Mouse (Mus musculus) limb, embryonic 11.5 days (tissue): ENCODE data around the gene Hspg2. TPM values are rescaled to one million over a fixed set of nuclear protein-coding genes. Genes with fewer than 3 reads are reported as not detected.
"Not testable (repeated sequence)": the region's sequence is repeated elsewhere in the genome, so short reads cannot be mapped to it uniquely, and the experiment has no call there.

ENCODE experiments used
- ATAC-seq: fragments of 200-750 bp; cut with Nextera tagmentation; 2 replicates; pipeline ENCODE4 v1.8.0; 2017; ENCODE audit warnings: low read depth; ENCODE audit not compliant: insufficient number of reproducible peaks, low FRiP score, low TSS enrichment
- DNase-seq: peaks from one replicate; pipeline ENCODE4 v3.0.0-alpha.2; 2015; ENCODE audit warnings: low spot score
- H3K27ac ChIP-seq: fragments of 300-500 bp; sonication (generic); replicated peaks from 2 replicates; pipeline ENCODE4 v1.5.1; 2014; ENCODE audit warnings: low read depth, mild to moderate bottlenecking, low read length
- H3K27me3 ChIP-seq: fragments of 300-500 bp; sonication (generic); 2 replicates; pipeline ENCODE4 v1.6.1; 2014; ENCODE audit warnings: mild to moderate bottlenecking, low read length, mixed read lengths; ENCODE audit not compliant: control insufficient read depth, insufficient read depth
- H3K36me3 ChIP-seq: fragments of 300-500 bp; sonication (generic); 2 replicates; pipeline ENCODE4 v1.6.1; 2014; ENCODE audit warnings: mild to moderate bottlenecking, low read length, moderate library complexity, mixed read lengths; ENCODE audit not compliant: control insufficient read depth, insufficient read depth
- H3K4me1 ChIP-seq: fragments of 300-500 bp; sonication (generic); 2 replicates; pipeline ENCODE4 v1.6.1; 2014; ENCODE audit warnings: low read length, mixed read lengths; ENCODE audit not compliant: control insufficient read depth, insufficient read depth
- H3K4me2 ChIP-seq: fragments of 300-500 bp; sonication (generic); 2 replicates; pipeline ENCODE4 v1.6.1; 2014; ENCODE audit warnings: low read depth, mild to moderate bottlenecking, moderate library complexity; ENCODE audit not compliant: severe bottlenecking
- H3K4me3 ChIP-seq: fragments of 300-500 bp; sonication (generic); 2 replicates; pipeline ENCODE4 v1.5.1; 2014; ENCODE audit warnings: low read depth, low read length
- H3K9ac ChIP-seq: fragments of 300-500 bp; sonication (generic); 2 replicates; pipeline ENCODE4 v1.6.1; 2014; ENCODE audit warnings: mild to moderate bottlenecking, low read length
- H3K9me3 ChIP-seq: fragments of 300-500 bp; sonication (generic); 2 replicates; pipeline ENCODE4 v1.6.1; 2016; ENCODE audit warnings: low read length; ENCODE audit not compliant: control insufficient read depth
- WGBS: fragments of 180-500 bp; shearing (Covaris S2); extraction: QIAGEN DNeasy Blood & Tissue Kit; methylation state at CpG from one replicate; pipeline ENCODE4 v1.1.7; 2014; 5-methylcytosine and 5-hydroxymethylcytosine counted together
- polyA plus RNA-seq: library from polyadenylated mRNA; unstranded; fragments of >200 nt; fragmentation: Nextera tagmentation; extraction: Ambion mirVana; gene quantifications from 2 replicates; pipeline ENCODE4 v1.2.1, GENCODE M21; 2014

Gene Hspg2
- polyA plus RNA-seq, result 20.6 and 22.4 TPM in 2 replicates

DNA sequence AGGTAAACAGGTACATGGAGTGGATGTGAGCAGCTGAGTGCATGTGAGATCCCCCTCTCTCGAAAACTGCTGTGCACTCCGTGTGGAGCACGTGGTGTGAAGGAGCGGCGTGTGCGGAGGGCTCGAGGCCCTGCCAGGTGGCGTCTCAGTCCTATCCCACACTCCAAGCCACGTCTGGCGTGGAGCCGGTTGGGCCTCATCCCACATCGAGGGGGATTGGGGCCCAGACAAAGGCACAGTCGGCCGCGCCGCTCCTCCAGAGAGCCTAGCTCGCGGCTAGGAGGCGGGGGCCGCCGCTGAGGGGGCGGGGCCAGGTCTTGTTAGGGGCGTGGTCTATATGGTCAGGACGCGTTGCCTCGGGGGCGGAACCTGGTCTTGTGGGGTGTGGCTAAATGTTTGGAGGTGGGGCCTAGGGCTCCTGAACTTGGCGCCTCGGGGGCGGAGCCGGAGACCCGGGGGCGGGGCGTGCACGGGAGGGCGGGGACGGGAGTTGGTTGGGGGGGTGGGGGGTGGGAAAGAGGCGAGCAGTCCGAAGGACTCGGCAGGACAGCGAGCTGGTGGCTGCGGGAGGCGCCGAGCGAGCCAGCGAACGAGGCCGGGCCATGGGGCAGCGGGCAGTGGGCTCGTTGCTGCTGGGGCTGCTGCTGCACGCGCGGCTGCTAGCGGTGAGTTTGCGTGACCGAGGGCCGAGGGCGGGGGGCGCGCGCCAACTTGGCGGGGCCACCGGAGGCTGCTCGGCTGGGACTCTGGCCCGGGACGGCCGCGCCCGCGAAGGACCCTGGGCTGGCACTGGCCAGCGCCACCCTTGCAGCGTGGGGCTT is at the start of gene Hspg2:
Hspg2 (plus strand) TSS at position 510 of the 821 bp plus-strand sequence.
- ATAC-seq, result peak; percentile 85
- under 1% methylated on average over 69 of the region's 72 CpGs for WGBS
- Histone ChIP-seq H3K9me3 (no peaks in the 10 kb centered on the region), H3K27ac (peak within 1 kb of the TSS; percentile 56; the same call in 1 of the 2 replicates), H3K9ac (peak within 1 kb of the TSS; percentile 84), H3K4me3 (peak within 1 kb of the TSS; percentile 77), H3K4me1 (peaks cover 23% of the 10 kb centered on the region), H3K36me3 (no peaks in the 10 kb centered on the region), H3K27me3 (no peaks in the 10 kb centered on the region), H3K4me2 (peak within 1 kb of the TSS; percentile 90)
- DNase-seq, result peak; percentile 100

DNA sequence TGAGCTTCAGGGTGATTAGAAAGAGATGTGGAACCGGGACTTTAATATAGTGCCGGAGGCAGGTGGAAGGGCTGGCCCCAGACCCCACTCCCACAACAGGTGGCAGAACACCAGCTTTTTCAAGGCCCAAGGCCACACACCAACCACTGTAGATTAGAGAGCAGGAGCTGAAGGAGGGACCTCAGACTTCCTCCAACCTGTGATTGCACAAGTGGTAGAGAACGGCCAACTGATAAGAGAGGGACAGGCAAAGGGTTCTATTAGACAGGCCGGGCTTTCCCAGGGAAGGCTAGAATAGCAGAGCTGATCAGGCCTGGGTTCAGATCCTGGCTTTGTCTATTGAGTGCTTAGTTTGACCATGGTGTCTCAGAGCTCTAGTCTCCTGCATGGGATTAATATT is 38.1 kb upstream of the Hspg2 start, which contains the start of gene Cela3b:
Cela3b (minus strand) TSS at position 39 of the 400 bp plus-strand sequence.
- Histone ChIP-seq H3K4me3 (no peak within 1 kb of the TSS), H3K27ac (no peak within 1 kb of the TSS), H3K9me3 (no peaks in the 10 kb centered on the region), H3K27me3 (no peaks in the 10 kb centered on the region), H3K9ac (no peak within 1 kb of the TSS), H3K4me2 (no peak within 1 kb of the TSS), H3K36me3 (no peaks in the 10 kb centered on the region), H3K4me1 (no peaks in the 10 kb centered on the region)
- WGBS, result 92% methylated on average over 4 of the region's 4 CpGs
- ATAC-seq (no peak), DNase-seq (no peak)

DNA sequence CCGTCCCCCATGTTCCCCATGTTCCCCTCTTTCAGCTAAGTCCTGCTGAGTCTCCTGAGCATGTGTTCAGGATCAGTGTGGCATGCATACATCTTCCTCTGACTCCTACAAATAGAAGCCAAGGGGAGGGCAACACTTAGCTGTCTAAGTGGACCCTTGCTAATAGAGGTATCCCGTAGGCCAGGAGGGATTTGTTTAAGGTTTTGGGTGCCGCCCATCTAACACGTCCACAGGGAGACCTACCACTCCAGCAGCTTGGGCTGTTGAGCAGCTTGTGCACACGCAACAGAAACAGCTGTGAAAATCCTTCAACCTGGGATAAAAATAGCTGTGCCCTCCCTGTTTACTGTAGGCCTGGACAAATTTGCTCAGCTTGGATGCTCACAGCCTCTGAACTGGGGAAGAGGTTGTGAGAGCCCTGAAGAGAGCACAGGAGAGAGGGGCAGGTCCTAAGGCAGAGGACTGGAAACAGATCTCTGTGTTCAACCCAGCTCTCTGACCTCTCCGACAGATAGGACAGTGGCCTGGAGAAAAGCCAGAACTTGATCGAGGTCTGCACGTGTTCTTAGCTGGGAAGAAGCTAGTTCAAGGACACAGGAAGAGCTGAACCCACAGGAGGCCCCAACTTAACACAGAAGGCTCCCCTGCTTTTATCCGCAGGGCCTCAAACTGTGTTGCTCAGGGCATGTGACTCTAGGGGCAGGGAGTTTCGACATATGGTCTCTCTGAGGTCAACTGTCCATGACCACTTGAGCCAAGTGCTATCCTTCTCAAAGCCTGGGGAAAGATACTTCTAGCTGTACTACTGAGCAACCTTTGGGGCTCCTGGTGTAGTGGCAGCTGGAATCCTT is 35.6 kb upstream of the Hspg2 start:
- not testable (repeated sequence) for H3K27me3 ChIP-seq, DNase-seq, H3K36me3 ChIP-seq, ATAC-seq, H3K9ac ChIP-seq, H3K9me3 ChIP-seq, H3K27ac ChIP-seq, H3K4me3 ChIP-seq, H3K4me1 ChIP-seq, H3K4me2 ChIP-seq
- WGBS, result 79% methylated on average over 10 of the region's 10 CpGs

DNA sequence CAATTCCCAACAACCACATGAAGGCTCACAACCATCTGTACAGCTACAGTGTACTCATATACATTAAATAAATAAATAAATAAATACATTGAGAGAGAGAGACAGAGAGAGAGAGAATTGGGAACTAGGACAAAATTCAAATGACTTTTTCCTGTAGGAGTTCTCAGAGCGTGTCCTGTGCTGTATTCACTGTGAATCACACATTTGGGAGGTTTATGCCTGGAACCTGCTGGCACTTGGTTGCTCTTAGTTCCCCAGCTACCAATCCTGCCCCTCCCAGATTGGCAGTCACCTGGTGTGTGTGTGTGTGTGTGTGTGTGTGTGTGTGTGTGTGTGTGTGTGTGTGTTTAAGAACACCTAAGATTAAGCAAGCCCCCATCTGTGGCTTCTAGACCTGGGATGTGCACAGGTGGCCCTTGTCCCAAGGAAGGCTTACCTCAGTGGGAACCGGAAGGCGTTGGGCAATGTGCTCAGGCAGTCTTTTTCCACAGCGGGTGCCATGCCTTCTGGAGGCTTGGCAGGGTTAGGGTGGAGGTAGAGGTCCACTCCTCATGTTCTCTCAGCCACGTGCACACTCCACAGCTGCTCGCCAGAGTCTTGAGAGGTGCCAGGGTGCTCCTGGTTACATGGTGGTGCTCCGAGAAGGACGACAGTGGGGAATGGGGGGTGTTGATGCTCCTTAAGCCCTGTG is 31.4 kb upstream of the Hspg2 start:
- no peak overlapping the region for H3K9ac ChIP-seq
- no peaks in the 10 kb centered on the region for H3K4me1 ChIP-seq
- no peak for ATAC-seq
- no peak overlapping the region for H3K27ac ChIP-seq
- no peak for DNase-seq
- no peaks in the 10 kb centered on the region for H3K36me3 ChIP-seq
- H3K4me2 ChIP-seq, result no peak overlapping the region
- no peaks in the 10 kb centered on the region for H3K9me3 ChIP-seq
- no peak overlapping the region for H3K4me3 ChIP-seq
- no peaks in the 10 kb centered on the region for H3K27me3 ChIP-seq
- WGBS, result 83% methylated on average over 8 of the region's 8 CpGs

DNA sequence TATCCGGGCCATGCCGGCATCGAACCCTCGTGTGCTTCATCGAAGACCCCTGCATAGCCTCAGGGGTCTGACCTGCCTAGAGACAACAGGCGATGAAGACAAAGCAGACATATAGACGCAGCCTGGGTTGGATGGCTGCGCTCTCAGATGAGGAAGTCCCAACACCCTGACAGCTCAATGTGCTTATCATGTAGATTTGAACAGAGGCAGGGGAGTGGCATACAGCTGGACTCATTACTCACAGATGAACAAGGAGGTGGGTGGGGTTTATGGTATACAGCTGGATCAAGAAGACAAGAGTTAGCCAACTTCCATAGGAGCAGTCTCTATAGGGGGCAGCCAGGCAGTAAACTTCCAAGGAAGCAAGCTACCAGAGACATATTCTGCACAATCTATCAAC is 29.7 kb upstream of the Hspg2 start:
- H3K9ac ChIP-seq, result no peak overlapping the region
- ATAC-seq (no peak), DNase-seq (no peak)
- WGBS, result 90% methylated on average over 8 of the region's 8 CpGs
- no peak overlapping the region for H3K27ac ChIP-seq
- H3K4me2 ChIP-seq, result no peak overlapping the region
- H3K9me3 ChIP-seq, result no peaks in the 10 kb centered on the region
- no peaks in the 10 kb centered on the region for H3K36me3 ChIP-seq
- H3K4me1 ChIP-seq, result no peaks in the 10 kb centered on the region
- no peak overlapping the region for H3K4me3 ChIP-seq
- no peaks in the 10 kb centered on the region for H3K27me3 ChIP-seq

DNA sequence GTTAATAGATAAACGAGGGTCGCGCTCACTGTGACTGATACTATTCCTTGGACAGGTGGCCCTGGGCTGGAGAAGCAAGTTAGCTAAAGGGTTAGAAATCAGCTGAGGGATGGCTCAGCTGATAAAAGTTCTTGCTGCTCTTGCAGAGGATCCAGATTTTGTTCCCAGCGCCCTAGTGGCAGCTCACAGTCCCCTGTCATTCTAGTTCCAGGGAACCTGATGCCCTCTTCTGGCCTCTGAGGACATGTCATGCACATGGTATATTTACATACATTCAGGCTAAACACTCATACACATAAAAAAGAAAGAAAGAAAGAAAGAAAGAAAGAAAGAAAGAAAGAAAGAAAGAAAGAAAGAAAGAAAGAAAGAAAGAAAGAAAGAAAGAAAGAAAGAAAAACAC is 27.2 kb upstream of the Hspg2 start:
- DNase-seq (no peak), ATAC-seq (no peak)
- H3K4me1 ChIP-seq, result no peaks in the 10 kb centered on the region
- no peaks in the 10 kb centered on the region for H3K36me3 ChIP-seq
- no peak overlapping the region for H3K4me2 ChIP-seq
- H3K9ac ChIP-seq, result no peak overlapping the region
- H3K27ac ChIP-seq, result no peak overlapping the region
- no peaks in the 10 kb centered on the region for H3K9me3 ChIP-seq
- H3K4me3 ChIP-seq, result no peak overlapping the region
- no peaks in the 10 kb centered on the region for H3K27me3 ChIP-seq
- WGBS, result 84% methylated on average over 4 of the region's 4 CpGs

DNA sequence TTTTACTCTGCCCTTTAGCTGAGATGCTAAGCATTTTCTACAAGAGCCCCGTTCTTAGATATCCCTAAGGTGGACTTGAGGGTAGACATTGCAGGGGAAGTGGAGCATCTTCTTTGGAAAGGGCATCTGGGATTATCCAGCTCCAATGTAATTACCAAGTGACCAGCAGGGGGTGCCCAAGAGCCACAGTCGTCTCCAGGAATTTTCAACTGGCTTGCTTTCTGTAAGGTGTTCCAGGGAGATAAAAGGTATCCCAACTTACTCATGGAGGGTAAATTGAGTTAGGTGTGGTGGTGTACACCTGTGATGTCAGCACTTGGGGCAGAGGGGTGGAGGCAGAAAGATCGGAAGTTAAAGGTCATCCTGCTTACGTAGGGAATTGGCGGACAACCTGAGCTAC is 24.9 kb upstream of the Hspg2 start:
- Histone ChIP-seq H3K27me3 (no peaks in the 10 kb centered on the region), H3K9me3 (no peaks in the 10 kb centered on the region), H3K36me3 (no peaks in the 10 kb centered on the region), H3K4me1 (no peaks in the 10 kb centered on the region), H3K4me3 (no peak overlapping the region), H3K4me2 (no peak overlapping the region), H3K9ac (no peak overlapping the region), H3K27ac (no peak overlapping the region)
- DNase-seq, result peak; percentile 87
- WGBS, result 31% methylated on average over 5 of the region's 5 CpGs
- no peak for ATAC-seq

DNA sequence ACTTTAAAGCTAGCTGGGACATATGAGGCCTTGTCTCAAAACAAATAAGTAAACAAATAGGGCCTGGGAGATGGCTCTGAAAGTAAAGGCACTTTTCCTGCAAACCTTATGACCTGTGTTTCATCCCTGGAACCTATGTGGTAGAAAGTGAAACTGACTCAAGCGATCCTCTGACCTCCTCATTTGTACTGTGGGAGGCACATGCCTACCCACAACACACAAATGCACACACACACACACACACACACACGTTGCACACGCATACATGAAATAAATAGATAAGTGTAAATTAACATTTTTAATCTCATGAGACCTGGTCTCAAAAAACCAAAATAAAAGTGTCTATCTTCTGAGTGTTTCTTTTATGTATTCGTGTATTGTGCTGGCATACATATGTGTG is 22.7 kb upstream of the Hspg2 start:
- no peaks in the 10 kb centered on the region for H3K27me3 ChIP-seq
- H3K27ac ChIP-seq, result no peak overlapping the region
- 89% methylated on average over 4 of the region's 4 CpGs for WGBS
- H3K4me2 ChIP-seq, result no peak overlapping the region
- H3K4me1 ChIP-seq, result no peaks in the 10 kb centered on the region
- DNase-seq (no peak), ATAC-seq (no peak)
- H3K9me3 ChIP-seq, result no peaks in the 10 kb centered on the region
- no peak overlapping the region for H3K9ac ChIP-seq
- no peak overlapping the region for H3K4me3 ChIP-seq
- H3K36me3 ChIP-seq, result no peaks in the 10 kb centered on the region
